9 mouse cellular contexts compared by ENCODE assay signal in genomic region chr9:68956210-68956874, GRCm38 (mm10).
A peak's percentile ranks its signal among the peaks of the same experiment; 100 is the strongest.
DNase-seq lines count a peak whose midpoint lies in the region; ATAC-seq lines count a peak whose summit lies in the region.
"Had no signal": no experiment of that assay in that cellular context is flagged by ENCODE, and none has a peak within 500 bp of the region (broad histone marks: within the 10 kb centered on the region; RNA-seq: fewer than 3 reads in every experiment).

No protein-coding gene starts in this region.

- H3K9me3 ChIP-seq in kidney, embryonic 16.5 days (ENCODE audit: low read length) = no peaks in the 10 kb centered on the region
- H3K9me3 ChIP-seq: neural tube, embryonic 13.5 days had no signal

- ATAC-seq in kidney, embryonic 16.5 days (ENCODE audit: low FRiP score, low TSS enrichment) = 0 out of 2 replicates have a peak, but pooled peaks have one; percentile 6
- ATAC-seq in megakaryocyte-erythroid progenitor cell, adult 5-6 weeks (replicated peaks; ENCODE audit: low FRiP score, low TSS enrichment, poor library complexity, severe bottlenecking) = peak; percentile 76

- no peak overlapping the region for H3K27ac ChIP-seq in kidney, embryonic 16.5 days (ENCODE audit: low read length)
- H3K27ac ChIP-seq: neural tube, embryonic 13.5 days had no signal

- no peaks in the 10 kb centered on the region for H3K27me3 ChIP-seq in kidney, embryonic 16.5 days (ENCODE audit: insufficient read depth, low read length)

- peaks cover 5% of the 10 kb centered on the region; the same call in 1 of the 2 replicates for H3K4me1 ChIP-seq in kidney, embryonic 16.5 days (ENCODE audit: insufficient read depth, low read length)

- H3K4me2 ChIP-seq in kidney, embryonic 16.5 days (replicated peaks; ENCODE audit: low read depth, low read length) = no peak overlapping the region
- H3K4me2 ChIP-seq: neural tube, embryonic 13.5 days had no signal

- 25% methylated on average over 12 of the region's 12 CpGs for WGBS in kidney, embryonic 16.5 days

- peak; percentile 92 for DNase-seq in heart, adult 11 months
- DNase-seq in heart, postnatal 25 days (ENCODE audit: low spot score) = no peak
- peak; percentile 59 for DNase-seq in forelimb bud, embryonic 11.5 days (ENCODE audit: low read depth, low spot score)
- no peak for DNase-seq in spleen, postnatal 4 days (ENCODE audit: low spot score in 2 of 2)
- no peak for DNase-seq in adipocyte (ENCODE audit: low spot score)
- no peak for DNase-seq in testis, postnatal 10 days (ENCODE audit: low spot score)

- H3K4me3 ChIP-seq in kidney, embryonic 16.5 days (ENCODE audit: low read length) = no peak overlapping the region
- H3K4me3 ChIP-seq: neural tube, embryonic 13.5 days had no signal

- intact Hi-C loops in heart, postnatal 25 days (cut with DNase I) = loop anchor here (5.0 kb wide), 1 partner anchor 341 kb away; no protein-coding TSS in a partner anchor

- H3K9ac ChIP-seq in kidney, embryonic 16.5 days (replicated peaks; ENCODE audit: low read length) = no peak overlapping the region
- H3K9ac ChIP-seq: neural tube, embryonic 13.5 days had no signal

- no peaks in the 10 kb centered on the region for H3K36me3 ChIP-seq in kidney, embryonic 16.5 days (ENCODE audit: insufficient read depth, low read length)
- H3K36me3 ChIP-seq: neural tube, embryonic 13.5 days had no signal

Comparison
In these comparisons a context has a peak if more than half of its experiments do, and no peak if none do; other contexts are left out.
1. DNase-seq: peak in heart, adult 11 months (single experiment) and forelimb bud, embryonic 11.5 days (single experiment); none in heart, postnatal 25 days (single experiment), spleen, postnatal 4 days (0 of 2), adipocyte (single experiment) and testis, postnatal 10 days (single experiment).